Mouse (Mus musculus) activated CD4-positive, CD25-positive, alpha-beta regulatory T cell, adult 4 months (primary cell): ENCODE data around the gene Pkd1. TPM values are rescaled to one million over a fixed set of nuclear protein-coding genes. Genes with fewer than 3 reads are reported as not detected.

Experiments
- polyA plus RNA-seq, 2 experiments: library from polyadenylated mRNA; unstranded; fragments of 100-300 nt; shearing (Covaris generic); gene quantifications; one replicate each; pipeline ENCODE4 v1.2.1; 2017

The Pkd1 gene
- polyA plus RNA-seq, 2 experiments from 2014 or later: 11.5 to 15.4 TPM

Other genes with a start within 250 kb of the Pkd1 start
- gene Abca17, start 198.8 kb upstream of the Pkd1 start, polyA plus RNA-seq: under 1 TPM in 1 of 2 experiments, not detected in 1; 0.21 TPM
- 10 to 100 TPM; 15.8 to 20.0 TPM for gene Abca3, start 197.9 kb upstream of the Pkd1 start, polyA plus RNA-seq
- gene Rnps1, start 135.3 kb upstream of the Pkd1 start, polyA plus RNA-seq: 100 to 1,000 TPM; 114 to 119 TPM
- gene Eci1, start 123.2 kb upstream of the Pkd1 start, polyA plus RNA-seq: 10 to 100 TPM; 57.0 to 77.2 TPM
- gene Dnase1l2, start 106.7 kb upstream of the Pkd1 start, polyA plus RNA-seq: 1 to 10 TPM; 1.9 to 3.6 TPM
- 10 to 100 TPM; 22.6 to 37.5 TPM for gene E4f1, start 79.5 kb upstream of the Pkd1 start, polyA plus RNA-seq
- 1 to 10 TPM; 3.3 to 6.2 TPM for gene Pgp, start 79.4 kb upstream of the Pkd1 start, polyA plus RNA-seq
- not detected for gene Bricd5, start 76.0 kb upstream of the Pkd1 start, polyA plus RNA-seq
- gene Mlst8, start 70.8 kb upstream of the Pkd1 start, polyA plus RNA-seq: 10 to 100 TPM; 12.6 to 15.3 TPM
- under 1 TPM; 0.10 to 0.17 TPM for gene Caskin1, start 61.2 kb upstream of the Pkd1 start, polyA plus RNA-seq
- 10 to 100 TPM; 35.0 to 58.7 TPM for gene Traf7, start 21.9 kb upstream of the Pkd1 start, polyA plus RNA-seq
- 1 to 10 TPM; 2.8 to 3.3 TPM for gene Rab26, start 15.6 kb upstream of the Pkd1 start, polyA plus RNA-seq
- 10 to 100 TPM in 1 of 2 experiments, 1 to 10 TPM in 1; 9.8 to 24.1 TPM for gene Tsc2, start 82.8 kb downstream of the Pkd1 start, polyA plus RNA-seq
- gene Nthl1, start 82.8 kb downstream of the Pkd1 start, polyA plus RNA-seq: 1 to 10 TPM; 2.1 to 2.6 TPM
- not detected for gene Slc9a3r2, start 100.5 kb downstream of the Pkd1 start, polyA plus RNA-seq
- gene Npw, start 108.6 kb downstream of the Pkd1 start, polyA plus RNA-seq: under 1 TPM in 1 of 2 experiments, not detected in 1; 0.66 TPM
- gene Zfp598, start 119.9 kb downstream of the Pkd1 start, polyA plus RNA-seq: 1 to 10 TPM; 4.5 to 4.6 TPM
- gene Syngr3, start 140.1 kb downstream of the Pkd1 start, polyA plus RNA-seq: 1 to 10 TPM in 1 of 2 experiments, under 1 TPM in 1; 0.43 to 1.2 TPM
- gene Gfer, start 146.3 kb downstream of the Pkd1 start, polyA plus RNA-seq: 10 to 100 TPM; 13.1 to 15.5 TPM
- 1 to 10 TPM; 1.4 to 1.5 TPM for gene Noxo1, start 146.4 kb downstream of the Pkd1 start, polyA plus RNA-seq
- 10 to 100 TPM; 23.6 to 46.2 TPM for gene Tbl3, start 157.8 kb downstream of the Pkd1 start, polyA plus RNA-seq
- not detected for gene Rnf151, start 168.2 kb downstream of the Pkd1 start, polyA plus RNA-seq
- 1,000 to 10,000 TPM in 1 of 2 experiments, 100 to 1,000 TPM in 1; 537 to 1,178 TPM for gene Rps2, start 168.3 kb downstream of the Pkd1 start, polyA plus RNA-seq
- 100 to 1,000 TPM; 226 to 265 TPM for gene Ndufb10, start 174.6 kb downstream of the Pkd1 start, polyA plus RNA-seq
- not detected for gene Rpl3l, start 178.0 kb downstream of the Pkd1 start, polyA plus RNA-seq
- gene Msrb1, start 186.8 kb downstream of the Pkd1 start, polyA plus RNA-seq: 10 to 100 TPM; 33.5 to 39.9 TPM
- not detected for gene Hs3st6, start 203.2 kb downstream of the Pkd1 start, polyA plus RNA-seq